Mouse (Mus musculus) forebrain, embryonic 12.5 days (tissue): Measurements from ENCODE around the gene Antxr2. TPM values are rescaled to one million over a fixed set of nuclear protein-coding genes. Genes with fewer than 3 reads are reported as not detected.
A peak's percentile ranks its signal among the peaks of the same experiment; 100 is the strongest.

ENCODE experiments used
- ATAC-seq: fragments of 200-750 bp; cut with Nextera tagmentation; 2 replicates; pipeline ENCODE4 v1.8.0; 2017; ENCODE audit warnings: moderate TSS enrichment; ENCODE audit not compliant: low FRiP score
- H3K27ac ChIP-seq: fragments of 300-500 bp; sonication (generic); 2 replicates; pipeline ENCODE4 v1.5.1; 2016; ENCODE audit warnings: mild to moderate bottlenecking
- H3K27me3 ChIP-seq: fragments of 300-500 bp; sonication (generic); 2 replicates; pipeline ENCODE4 v1.6.1; 2016; ENCODE audit warnings: mild to moderate bottlenecking
- H3K36me3 ChIP-seq: fragments of 300-500 bp; sonication (generic); replicated peaks from 2 replicates; pipeline ENCODE4 v1.6.1; 2016; ENCODE audit warnings: mild to moderate bottlenecking
- H3K4me1 ChIP-seq: fragments of 300-500 bp; sonication (generic); 2 replicates; pipeline ENCODE4 v1.6.1; 2016
- H3K4me2 ChIP-seq: fragments of 300-500 bp; sonication (generic); 2 replicates; pipeline ENCODE4 v1.6.1; 2016; ENCODE audit warnings: mild to moderate bottlenecking, moderate library complexity
- H3K4me3 ChIP-seq: fragments of 300-500 bp; sonication (generic); replicated peaks from 2 replicates; pipeline ENCODE4 v1.5.1; 2016; ENCODE audit warnings: mild to moderate bottlenecking
- H3K9ac ChIP-seq: fragments of 300-500 bp; sonication (generic); 2 replicates; pipeline ENCODE4 v1.6.1; 2016; ENCODE audit warnings: mild to moderate bottlenecking
- H3K9me3 ChIP-seq: fragments of 300-500 bp; sonication (generic); 2 replicates; pipeline ENCODE4 v1.6.1; 2016
- WGBS: fragments of 180-500 bp; shearing (Covaris S2); methylation state at CpG from one replicate; pipeline ENCODE4 v1.1.7; 2016; 5-methylcytosine and 5-hydroxymethylcytosine counted together
- polyA plus RNA-seq: library from polyadenylated mRNA; unstranded; fragments of >200 nt; fragmentation: Nextera tagmentation; extraction: Ambion mirVana; gene quantifications from 2 replicates; pipeline ENCODE4 v1.2.1, GENCODE M21; 2016

Gene Antxr2
- 9.2 and 9.5 TPM in 2 replicates for polyA plus RNA-seq

GRCm38 (mm10) chr5:98030902-98031641 lies at the start of gene Antxr2:
Gene Antxr2, minus strand, starts transcription at chr5:98031043.
- Histone ChIP-seq H3K27ac (peak within 1 kb of the TSS; percentile 75), H3K36me3 (0 out of 2 replicates have a peak, but pooled peaks cover under 1% of the 10 kb centered on the region), H3K4me2 (peak within 1 kb of the TSS; percentile 81), H3K4me1 (peaks cover 21% of the 10 kb centered on the region; the same call in 1 of the 2 replicates), H3K4me3 (peak within 1 kb of the TSS; percentile 79), H3K27me3 (no peaks in the 10 kb centered on the region), H3K9ac (peak within 1 kb of the TSS; percentile 82), H3K9me3 (no peaks in the 10 kb centered on the region)
- ATAC-seq, result peak; percentile 73
- 3% methylated on average over 58 of the region's 58 CpGs for WGBS

- no peak overlapping the region for H3K4me3 ChIP-seq
- H3K27me3 ChIP-seq, result no peaks in the 10 kb centered on the region
- H3K36me3 ChIP-seq, result no peaks in the 10 kb centered on the region
- H3K9ac ChIP-seq, result no peak overlapping the region
- WGBS, result 76% methylated on average over 3 of the region's 3 CpGs
- no peak for ATAC-seq
- H3K4me1 ChIP-seq, result no peaks in the 10 kb centered on the region
- H3K9me3 ChIP-seq, result no peaks in the 10 kb centered on the region
- no peak overlapping the region for H3K27ac ChIP-seq
- H3K4me2 ChIP-seq, result no peak overlapping the region
Measured at GRCm38 (mm10) chr5:98076612-98077011, 45.8 kb upstream of the Antxr2 start.

- no peak for ATAC-seq
- no peak overlapping the region for H3K27ac ChIP-seq
- no peaks in the 10 kb centered on the region for H3K27me3 ChIP-seq
- H3K9me3 ChIP-seq, result no peaks in the 10 kb centered on the region
- 71% methylated on average over 4 of the region's 4 CpGs for WGBS
- no peak overlapping the region for H3K9ac ChIP-seq
- no peak overlapping the region for H3K4me3 ChIP-seq
- no peaks in the 10 kb centered on the region for H3K36me3 ChIP-seq
- H3K4me2 ChIP-seq, result no peak overlapping the region
- H3K4me1 ChIP-seq, result no peaks in the 10 kb centered on the region
Measured at GRCm38 (mm10) chr5:98069191-98069590, 38.3 kb upstream of the Antxr2 start.

- no peak for ATAC-seq
- no peak overlapping the region for H3K9ac ChIP-seq
- WGBS, result 92% methylated on average over 6 of the region's 6 CpGs
Measured at GRCm38 (mm10) chr5:98055275-98055674, 24.4 kb upstream of the Antxr2 start.

GRCm38 (mm10) chr5:98054834-98055233 lies 24.0 kb upstream of the Antxr2 start:
- WGBS, result 91% methylated on average over 1 of the region's 1 CpGs
- no peak overlapping the region for H3K9ac ChIP-seq
- H3K27me3 ChIP-seq, result no peaks in the 10 kb centered on the region
- no peak overlapping the region for H3K4me2 ChIP-seq
- no peak overlapping the region for H3K27ac ChIP-seq
- no peaks in the 10 kb centered on the region for H3K4me1 ChIP-seq
- H3K4me3 ChIP-seq, result no peak overlapping the region
- H3K9me3 ChIP-seq, result no peaks in the 10 kb centered on the region
- no peaks in the 10 kb centered on the region for H3K36me3 ChIP-seq
- no peak for ATAC-seq

More at GRCm38 (mm10) chr5:98055275-98055674, 24.4 kb upstream of the Antxr2 start:
- Histone ChIP-seq H3K4me2 (no peak overlapping the region), H3K36me3 (no peaks in the 10 kb centered on the region), H3K27ac (no peak overlapping the region), H3K27me3 (no peaks in the 10 kb centered on the region), H3K9me3 (no peaks in the 10 kb centered on the region), H3K4me3 (no peak overlapping the region), H3K4me1 (no peaks in the 10 kb centered on the region)

- Histone ChIP-seq H3K4me3 (no peak overlapping the region), H3K9ac (no peak overlapping the region), H3K4me2 (no peak overlapping the region), H3K27me3 (no peaks in the 10 kb centered on the region), H3K36me3 (no peaks in the 10 kb centered on the region), H3K9me3 (no peaks in the 10 kb centered on the region), H3K27ac (no peak overlapping the region), H3K4me1 (peaks cover 2% of the 10 kb centered on the region; the same call in 1 of the 2 replicates)
- ATAC-seq, result no peak
- 86% methylated on average over 2 of the region's 2 CpGs for WGBS
Measured at GRCm38 (mm10) chr5:98034928-98035327, 4.1 kb upstream of the Antxr2 start.

GRCm38 (mm10) chr5:98034207-98034606 lies 3.4 kb upstream of the Antxr2 start:
- Histone ChIP-seq H3K27ac (no peak overlapping the region), H3K9me3 (no peaks in the 10 kb centered on the region), H3K9ac (no peak overlapping the region), H3K4me3 (no peak overlapping the region), H3K4me1 (peaks cover 9% of the 10 kb centered on the region; the same call in 1 of the 2 replicates), H3K36me3 (no peaks in the 10 kb centered on the region), H3K4me2 (no peak overlapping the region), H3K27me3 (no peaks in the 10 kb centered on the region)
- WGBS, result 78% methylated on average over 2 of the region's 2 CpGs
- ATAC-seq, result no peak

GRCm38 (mm10) chr5:98032803-98033420 lies 2.1 kb upstream of the Antxr2 start:
- H3K4me2 ChIP-seq, result no peak overlapping the region
- no peaks in the 10 kb centered on the region for H3K9me3 ChIP-seq
- H3K4me1 ChIP-seq, result peaks cover 16% of the 10 kb centered on the region; the same call in 1 of the 2 replicates
- H3K9ac ChIP-seq, result no peak overlapping the region
- no peak overlapping the region for H3K27ac ChIP-seq
- no peak overlapping the region for H3K4me3 ChIP-seq
- H3K27me3 ChIP-seq, result no peaks in the 10 kb centered on the region
- ATAC-seq, result no peak
- WGBS, result 74% methylated on average over 7 of the region's 7 CpGs
- H3K36me3 ChIP-seq, result no peaks in the 10 kb centered on the region

- H3K36me3 ChIP-seq, result 0 out of 2 replicates have a peak, but pooled peaks cover 3% of the 10 kb centered on the region
- WGBS, result under 1% methylated on average over 35 of the region's 36 CpGs
- no peaks in the 10 kb centered on the region for H3K9me3 ChIP-seq
- peaks cover 21% of the 10 kb centered on the region; the same call in 1 of the 2 replicates for H3K4me1 ChIP-seq
- ATAC-seq, result peak; percentile 85
- H3K27me3 ChIP-seq, result no peaks in the 10 kb centered on the region
- peak overlapping the region; percentile 82 for H3K9ac ChIP-seq
- peak overlapping the region; percentile 81 for H3K4me2 ChIP-seq
- H3K27ac ChIP-seq, result peak overlapping the region; percentile 75
- H3K4me3 ChIP-seq, result peak overlapping the region; percentile 79
Measured at GRCm38 (mm10) chr5:98030091-98030901, 547 bp downstream of the Antxr2 start.

GRCm38 (mm10) chr5:98027688-98028389 lies 3.0 kb downstream of the Antxr2 start:
- Histone ChIP-seq H3K9ac (no peak overlapping the region), H3K4me1 (peaks cover 21% of the 10 kb centered on the region; the same call in 1 of the 2 replicates), H3K36me3 (0 out of 2 replicates have a peak, but pooled peaks cover 3% of the 10 kb centered on the region), H3K9me3 (no peaks in the 10 kb centered on the region), H3K27me3 (no peaks in the 10 kb centered on the region), H3K4me3 (no peak overlapping the region), H3K27ac (no peak overlapping the region), H3K4me2 (0 out of 2 replicates have a peak overlapping the region, but pooled peaks have one; percentile 6)
- WGBS, result 68% methylated on average over 8 of the region's 8 CpGs
- no peak for ATAC-seq

GRCm38 (mm10) chr5:98025921-98026320 lies 4.9 kb downstream of the Antxr2 start:
- Histone ChIP-seq H3K9ac (no peak overlapping the region), H3K4me1 (peaks cover 21% of the 10 kb centered on the region; the same call in 1 of the 2 replicates), H3K36me3 (0 out of 2 replicates have a peak, but pooled peaks cover 3% of the 10 kb centered on the region), H3K9me3 (no peaks in the 10 kb centered on the region), H3K4me3 (no peak overlapping the region), H3K27me3 (no peaks in the 10 kb centered on the region), H3K27ac (no peak overlapping the region), H3K4me2 (no peak overlapping the region)
- ATAC-seq, result no peak
- 88% methylated on average over 2 of the region's 2 CpGs for WGBS
